Mouse (Mus musculus) lung, adult 10 weeks (tissue): ENCODE measurements around the gene Glcci1. TPM values are rescaled to one million over a fixed set of nuclear protein-coding genes. Genes with fewer than 3 reads are reported as not detected.

Experiments used
- polyA plus RNA-seq: library from polyadenylated mRNA; stranded (reverse); fragments of 350-450 nt; fragmentation: Illumina TruSeq; extraction: RNeasy Lipid Tissue Mini Kit (QIAGEN cat#74804); gene quantifications from one replicate; pipeline ENCODE4 v1.2.3, GENCODE M21; 2014; ENCODE audit warnings: low read depth, low replicate concordance; ENCODE audit not compliant: insufficient read depth

Glcci1 gene
- 1.5 TPM for polyA plus RNA-seq

GRCm38 (mm10) chr6:8509551-8509950, at the start of gene Glcci1:
Glcci1 (plus strand) TSS chr6:8509600.

